Comparison of ENCODE assay signal across 23 mouse cellular contexts in genomic region chr11:25142226-25142625, GRCm38 (mm10).
DNase-seq lines count a peak whose midpoint lies in the region; TF ChIP-seq lines count a peak whose summit lies in the region.
"Had no signal": no experiment of that assay in that cellular context is flagged by ENCODE, and none has a peak within 500 bp of the region (broad histone marks: within the 10 kb centered on the region; RNA-seq: fewer than 3 reads in every experiment).

No protein-coding gene starts in this region.

- H3K4me1 ChIP-seq in cerebellum, adult 2 months (ENCODE audit: control insufficient read depth, insufficient read depth, low read length): no peaks in the 10 kb centered on the region; the same call in 1 of the 2 replicates
- peaks cover 16% of the 10 kb centered on the region for H3K4me1 ChIP-seq in embryonic facial prominence, embryonic 10.5 days
- H3K4me1 ChIP-seq: embryonic facial prominence, embryonic 12.5 days; heart, embryonic 12.5 days; heart, embryonic 15.5 days; hindbrain, embryonic 10.5 days; hindbrain, embryonic 13.5 days; intestine, embryonic 15.5 days had no signal

- H3K27me3 ChIP-seq in cerebellum, adult 2 months (ENCODE audit: control insufficient read depth, insufficient read depth, low read length): no peaks in the 10 kb centered on the region
- no peaks in the 10 kb centered on the region for H3K27me3 ChIP-seq in embryonic facial prominence, embryonic 10.5 days (replicated peaks; ENCODE audit: low read depth, poor library complexity, severe bottlenecking)
- H3K27me3 ChIP-seq: embryonic facial prominence, embryonic 12.5 days; embryonic facial prominence, embryonic 15.5 days; heart, embryonic 12.5 days; heart, embryonic 15.5 days; hindbrain, embryonic 13.5 days; intestine, embryonic 15.5 days had no signal

- 5% methylated on average over 2 of the region's 2 CpGs for WGBS in cerebellum, adult 2 months
- WGBS in embryonic facial prominence, embryonic 10.5 days: 67% methylated on average over 2 of the region's 2 CpGs

- no peaks in the 10 kb centered on the region for H3K36me3 ChIP-seq in embryonic facial prominence, embryonic 10.5 days (replicated peaks)
- H3K36me3 ChIP-seq: embryonic facial prominence, embryonic 12.5 days; embryonic facial prominence, embryonic 15.5 days; heart, embryonic 12.5 days; heart, embryonic 15.5 days; hindbrain, embryonic 10.5 days; hindbrain, embryonic 13.5 days; intestine, embryonic 15.5 days had no signal

- DNase-seq in cerebellum, adult 2 months: peak; percentile 68 to 74
- DNase-seq in cerebellum, postnatal 4 days (ENCODE audit: low spot score in 2 of 2): no peak
- peak; percentile 11 for DNase-seq in cerebellum, adult 9-11 months
- peak; percentile 82 to 85 for DNase-seq in cerebellum, postnatal 25 days
- DNase-seq in embryonic facial prominence, embryonic 10.5 days (ENCODE audit: low spot score): no peak
- DNase-seq in kidney, postnatal 14 days: no peak
- DNase-seq: adrenal gland, adult 2 months; adrenal gland, postnatal 25 days; forebrain, postnatal 0 days; gastrocnemius, adult 2 months; gastrocnemius, postnatal 25 days; heart, adult 18-20 months; heart, postnatal 10 days; heart, postnatal 36 days; kidney, adult 11 months; kidney, adult 8-10 months had no signal

- H3K27ac ChIP-seq in cerebellum, adult 2 months (ENCODE audit: insufficient read depth, low read length): no peak overlapping the region
- no peak overlapping the region for H3K27ac ChIP-seq in embryonic facial prominence, embryonic 10.5 days (replicated peaks)
- H3K27ac ChIP-seq: embryonic facial prominence, embryonic 12.5 days; embryonic facial prominence, embryonic 15.5 days; gastrocnemius, adult 2 months; heart, embryonic 15.5 days; hindbrain, embryonic 10.5 days; hindbrain, embryonic 13.5 days; intestine, embryonic 15.5 days had no signal

- no peak overlapping the region for H3K4me3 ChIP-seq in cerebellum, adult 2 months (replicated peaks; ENCODE audit: insufficient read depth, low read depth, low read length)
- H3K4me3 ChIP-seq in embryonic facial prominence, embryonic 10.5 days: no peak overlapping the region
- H3K4me3 ChIP-seq: embryonic facial prominence, embryonic 12.5 days; embryonic facial prominence, embryonic 15.5 days; gastrocnemius, adult 2 months; heart, embryonic 12.5 days; heart, embryonic 15.5 days; hindbrain, embryonic 10.5 days; hindbrain, embryonic 13.5 days; intestine, embryonic 15.5 days had no signal

- no peak for TF ChIP-seq CTCF in cerebellum, adult 2 months (IDR thresholded peaks at IDR 0.05; ENCODE audit: borderline replicate concordance, insufficient read depth, low read depth, low read length)

- no peak for TF ChIP-seq POLR2A in cerebellum, adult 2 months (IDR thresholded peaks at IDR 0.05; ENCODE audit: borderline replicate concordance, insufficient read depth, low read length)

- H3K9me3 ChIP-seq in embryonic facial prominence, embryonic 10.5 days: no peaks in the 10 kb centered on the region
- H3K9me3 ChIP-seq: embryonic facial prominence, embryonic 12.5 days; embryonic facial prominence, embryonic 15.5 days; heart, embryonic 12.5 days; heart, embryonic 15.5 days; hindbrain, embryonic 10.5 days; hindbrain, embryonic 13.5 days; intestine, embryonic 15.5 days had no signal

Comparison
In these comparisons a context has a peak if more than half of its experiments do, and no peak if none do; other contexts are left out.
1. DNase-seq: peak in cerebellum, adult 2 months (2 of 2), cerebellum, adult 9-11 months (single experiment) and cerebellum, postnatal 25 days (2 of 2); none in cerebellum, postnatal 4 days (0 of 2), embryonic facial prominence, embryonic 10.5 days (single experiment) and kidney, postnatal 14 days (single experiment).